Mouse (Mus musculus) stomach, embryonic 14.5 days (tissue): ENCODE results near the gene Vmn1r16. TPM values are rescaled to one million over a fixed set of nuclear protein-coding genes. Genes with fewer than 3 reads are reported as not detected.

Source experiments
- polyA plus RNA-seq: library from polyadenylated mRNA; unstranded; fragments of >200 nt; fragmentation: Nextera tagmentation; extraction: Ambion mirVana; gene quantifications from 2 replicates; pipeline ENCODE4 v1.2.1, GENCODE M21; 2014

Gene Vmn1r16
- polyA plus RNA-seq, 1 experiment from 2014 or later: not detected

Other genes starting within 250 kb of the Vmn1r16 start
- not detected in 2 replicates for gene Vmn1r10, start 220.0 kb downstream of the Vmn1r16 start, polyA plus RNA-seq
- gene Vmn1r11, start 196.0 kb downstream of the Vmn1r16 start, polyA plus RNA-seq: not detected in 2 replicates
- gene Vmn1r12, start 172.6 kb downstream of the Vmn1r16 start, polyA plus RNA-seq: not detected in 2 replicates
- gene Vmn1r13, start 126.2 kb downstream of the Vmn1r16 start, polyA plus RNA-seq: not detected in 2 replicates
- not detected in 2 replicates for gene Vmn1r14, start 97.8 kb downstream of the Vmn1r16 start, polyA plus RNA-seq
- gene Vmn1r15, start 71.5 kb downstream of the Vmn1r16 start, polyA plus RNA-seq: not detected in 2 replicates
- not detected in 2 replicates for gene Vmn1r17, start 34.2 kb upstream of the Vmn1r16 start, polyA plus RNA-seq
- gene Vmn1r18, start 66.3 kb upstream of the Vmn1r16 start, polyA plus RNA-seq: not detected in 2 replicates
- gene Vmn1r19, start 74.3 kb upstream of the Vmn1r16 start, polyA plus RNA-seq: not detected in 2 replicates
- gene Vmn1r20, start 99.4 kb upstream of the Vmn1r16 start, polyA plus RNA-seq: not detected in 2 replicates
- 4.7 and 6.5 TPM in 2 replicates for gene Ppm1k, start 206.0 kb upstream of the Vmn1r16 start, polyA plus RNA-seq